Mouse (Mus musculus) heart, embryonic 14.5 days (tissue): ENCODE data around the gene Pdzrn4. TPM values are rescaled to one million over a fixed set of nuclear protein-coding genes. Genes with fewer than 3 reads are reported as not detected.
A peak's percentile ranks its signal among the peaks of the same experiment; 100 is the strongest.

Source experiments
- ATAC-seq: fragments of 200-750 bp; cut with Nextera tagmentation; 2 replicates; pipeline ENCODE4 v1.8.0; 2017; ENCODE audit warnings: low read depth, moderate TSS enrichment; ENCODE audit not compliant: insufficient number of reproducible peaks, insufficient read depth, low FRiP score
- H3K27ac ChIP-seq, 2 experiments: fragments of 200-500 bp in 1 of 2; fragments of 300-500 bp in 1 of 2; sonication (generic) in 1 of 2; replicated peaks in 1 of 2; 2 replicates each; pipeline ENCODE4 v1.5.1; 2012 to 2014; ENCODE audit warnings: low read depth in 2 of 2, low read length in 2 of 2, control low read depth in 1 of 2, mild to moderate bottlenecking in 1 of 2, mixed read lengths in 1 of 2; ENCODE audit not compliant: control insufficient read depth in 1 of 2, insufficient read depth in 1 of 2
- H3K27me3 ChIP-seq: fragments of 300-500 bp; sonication (generic); 2 replicates; pipeline ENCODE4 v1.6.1; 2014; ENCODE audit warnings: mild to moderate bottlenecking, low read length, control low read depth; ENCODE audit not compliant: control insufficient read depth, insufficient read depth
- H3K36me3 ChIP-seq: fragments of 300-500 bp; sonication (generic); 2 replicates; pipeline ENCODE4 v1.6.1; 2014; ENCODE audit warnings: mild to moderate bottlenecking, control low read depth, low read length, mixed read lengths; ENCODE audit not compliant: control insufficient read depth, insufficient read depth
- H3K4me1 ChIP-seq, 2 experiments: fragments of 200-500 bp in 1 of 2; fragments of 300-500 bp in 1 of 2; sonication (generic) in 1 of 2; 2 replicates each; pipeline ENCODE4 v1.6.1; 2012 to 2014; ENCODE audit warnings: low read length in 2 of 2, control low read depth in 1 of 2, mixed read lengths in 1 of 2; ENCODE audit not compliant: control insufficient read depth in 2 of 2, insufficient read depth in 2 of 2
- H3K4me2 ChIP-seq: fragments of 300-500 bp; sonication (generic); 2 replicates; pipeline ENCODE4 v1.6.1; 2014; ENCODE audit warnings: mild to moderate bottlenecking, low read length
- H3K4me3 ChIP-seq, 2 experiments: fragments of 200-500 bp in 1 of 2; fragments of 300-500 bp in 1 of 2; sonication (generic) in 1 of 2; 2 replicates each; pipeline ENCODE4 v1.5.1; 2012 to 2014; ENCODE audit warnings: low read length in 2 of 2, mild to moderate bottlenecking in 2 of 2, control low read depth in 1 of 2, low read depth in 1 of 2, moderate library complexity in 1 of 2; ENCODE audit not compliant: control insufficient read depth in 1 of 2, insufficient read depth in 1 of 2
- H3K9ac ChIP-seq: fragments of 300-500 bp; sonication (generic); 2 replicates; pipeline ENCODE4 v1.6.1; 2014; ENCODE audit warnings: mild to moderate bottlenecking, low read length
- H3K9me3 ChIP-seq: fragments of 300-500 bp; sonication (generic); 2 replicates; pipeline ENCODE4 v1.6.1; 2016; ENCODE audit warnings: low read length, control low read depth; ENCODE audit not compliant: control insufficient read depth
- WGBS: fragments of 180-500 bp; shearing (Covaris S2); extraction: QIAGEN DNeasy Blood & Tissue Kit; methylation state at CpG from one replicate; pipeline ENCODE4 v1.1.7; 2014; 5-methylcytosine and 5-hydroxymethylcytosine counted together
- polyA plus RNA-seq: library from polyadenylated mRNA; unstranded; fragments of >200 nt; fragmentation: Nextera tagmentation; extraction: Ambion mirVana; gene quantifications from 2 replicates; pipeline ENCODE4 v1.2.1, GENCODE M21; 2014

The Pdzrn4 gene
- polyA plus RNA-seq, 1 experiment from 2014 or later = 1.00 TPM

DNA sequence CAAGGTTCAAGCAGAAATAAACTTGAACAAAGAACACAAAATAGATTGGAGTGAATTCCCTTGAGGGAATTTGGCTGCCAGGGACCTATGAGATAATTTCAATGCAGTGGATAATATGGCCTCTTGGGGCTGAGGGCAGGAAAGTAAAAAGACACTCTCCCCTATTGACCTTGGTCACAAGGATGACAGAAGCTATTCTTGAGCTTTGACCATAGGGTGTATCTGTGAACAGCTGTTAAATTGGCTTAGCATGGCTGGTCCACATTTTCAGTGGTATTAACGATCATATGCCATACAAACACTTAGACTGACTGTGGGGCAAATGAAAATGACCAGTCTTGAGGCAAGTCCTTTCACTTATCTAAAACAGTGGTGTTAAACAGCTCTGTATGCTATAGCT is 215.7 kb downstream of the Pdzrn4 start:
- Histone ChIP-seq H3K4me1 (no peaks in the 10 kb centered on the region), H3K4me2 (no peak overlapping the region), H3K36me3 (no peaks in the 10 kb centered on the region), H3K9ac (no peak overlapping the region), H3K27me3 (no peaks in the 10 kb centered on the region), H3K27ac (no peak overlapping the region), H3K4me3 (no peak overlapping the region), H3K9me3 (no peaks in the 10 kb centered on the region)
- WGBS = 84% methylated on average over 1 of the region's 1 CpGs
- ATAC-seq = no peak

DNA sequence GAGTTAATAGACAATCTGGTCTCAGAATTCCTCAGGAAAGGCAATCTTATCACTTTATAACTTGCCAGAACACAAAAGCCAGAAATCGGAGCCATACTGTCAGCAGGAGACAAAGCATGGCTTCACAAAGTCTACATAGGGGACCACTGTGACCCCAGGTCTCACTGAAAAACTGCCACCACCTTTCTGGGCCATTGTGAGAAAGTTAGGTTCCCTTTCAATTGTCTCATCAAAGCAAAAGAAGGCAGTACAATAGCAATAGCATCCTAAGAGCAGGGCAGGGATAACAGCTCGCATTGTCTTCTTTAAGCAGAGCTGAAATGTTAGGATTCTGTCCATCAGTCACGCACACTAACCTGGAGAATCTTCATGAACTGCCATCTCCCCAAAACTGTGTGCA is 216.5 kb downstream of the Pdzrn4 start:
- no peaks in the 10 kb centered on the region for H3K27me3 ChIP-seq
- no peak overlapping the region for H3K4me2 ChIP-seq
- H3K4me3 ChIP-seq = no peak overlapping the region
- H3K27ac ChIP-seq = peak overlapping the region in 1 of 2 experiments; percentile 39; a peak in 1 of 4 replicates
- no peaks in the 10 kb centered on the region for H3K36me3 ChIP-seq
- H3K9me3 ChIP-seq = no peaks in the 10 kb centered on the region
- no peaks in the 10 kb centered on the region for H3K4me1 ChIP-seq
- no peak for ATAC-seq
- 74% methylated on average over 3 of the region's 3 CpGs for WGBS
- H3K9ac ChIP-seq = no peak overlapping the region

DNA sequence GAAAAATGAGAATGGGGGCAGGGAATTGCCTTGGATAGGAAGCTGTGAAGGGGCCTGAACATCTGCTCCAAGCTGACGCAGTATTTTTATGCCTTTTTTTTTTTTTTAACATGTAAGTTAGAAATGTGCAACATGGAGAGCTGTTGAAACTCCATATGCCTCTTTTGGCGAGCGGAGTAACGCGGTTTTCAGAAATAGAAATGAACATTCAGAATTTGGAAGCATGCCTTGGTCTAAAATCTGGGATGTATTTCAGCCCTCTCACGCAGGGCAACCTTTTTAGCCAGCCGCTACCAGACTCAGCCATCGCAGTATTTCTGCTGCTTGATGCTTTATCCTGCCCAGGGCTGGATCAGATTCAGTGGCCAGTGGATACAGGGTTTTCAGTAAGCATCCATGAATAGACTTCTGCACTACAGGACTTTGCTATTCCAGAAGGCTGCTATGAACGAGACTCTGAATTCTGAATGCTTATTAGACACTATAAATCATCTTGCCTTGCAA is 225.1 kb downstream of the Pdzrn4 start:
- H3K4me2 ChIP-seq = no peak overlapping the region

DNA sequence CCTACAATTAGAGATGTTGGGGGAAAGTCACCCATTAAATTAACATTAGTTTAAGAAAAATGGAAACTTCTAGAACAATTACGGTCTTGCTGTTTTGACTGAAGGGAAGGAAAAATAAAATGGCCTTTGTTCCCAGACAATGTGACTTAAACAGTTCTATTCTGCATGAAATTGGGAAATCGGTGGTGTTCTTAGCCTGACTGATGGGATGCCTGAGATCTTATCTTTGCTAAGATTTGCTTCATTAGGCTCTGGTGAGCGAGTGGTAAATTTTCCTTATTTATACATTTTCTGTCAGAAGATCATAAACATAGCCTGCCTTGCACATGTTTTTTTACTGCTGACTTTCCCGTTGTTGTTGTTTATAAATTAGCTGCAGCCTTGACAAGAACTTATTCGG is 225.6 kb downstream of the Pdzrn4 start:
- 84% methylated on average over 5 of the region's 5 CpGs for WGBS
- no peak overlapping the region for H3K9ac ChIP-seq
- H3K27me3 ChIP-seq = no peaks in the 10 kb centered on the region
- no peaks in the 10 kb centered on the region for H3K36me3 ChIP-seq
- H3K4me2 ChIP-seq = no peak overlapping the region
- H3K27ac ChIP-seq = no peak overlapping the region
- no peak overlapping the region for H3K4me3 ChIP-seq
- H3K4me1 ChIP-seq = no peaks in the 10 kb centered on the region
- ATAC-seq = no peak
- H3K9me3 ChIP-seq = no peaks in the 10 kb centered on the region

More for the DNA sequence above, 225.1 kb downstream of the Pdzrn4 start:
- no peaks in the 10 kb centered on the region for H3K36me3 ChIP-seq
- H3K4me3 ChIP-seq = no peak overlapping the region
- ATAC-seq = no peak
- no peak overlapping the region for H3K9ac ChIP-seq
- no peaks in the 10 kb centered on the region for H3K9me3 ChIP-seq
- H3K27ac ChIP-seq = no peak overlapping the region
- H3K4me1 ChIP-seq = no peaks in the 10 kb centered on the region
- WGBS = 89% methylated on average over 9 of the region's 9 CpGs
- no peaks in the 10 kb centered on the region for H3K27me3 ChIP-seq

DNA sequence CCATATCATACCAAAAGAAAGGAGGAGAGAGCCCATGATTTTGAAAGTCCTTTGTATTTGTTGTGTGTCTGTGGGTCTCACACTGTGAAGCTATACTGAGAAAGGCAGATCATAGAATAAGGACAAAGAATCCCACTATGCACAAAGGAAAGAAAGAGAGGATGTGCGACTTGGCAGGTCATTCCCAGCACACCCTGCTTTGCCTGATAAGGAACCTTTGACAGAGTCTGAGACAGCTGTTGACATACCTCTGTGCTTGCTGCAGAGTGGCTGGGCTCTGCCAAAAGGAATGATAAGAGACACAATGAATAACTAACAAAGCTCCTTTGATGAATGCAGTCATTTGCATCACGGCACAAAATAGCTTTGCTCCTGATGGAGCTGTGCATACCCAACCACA is 232.5 kb downstream of the Pdzrn4 start:
- 2% methylated on average over 2 of the region's 2 CpGs for WGBS

DNA sequence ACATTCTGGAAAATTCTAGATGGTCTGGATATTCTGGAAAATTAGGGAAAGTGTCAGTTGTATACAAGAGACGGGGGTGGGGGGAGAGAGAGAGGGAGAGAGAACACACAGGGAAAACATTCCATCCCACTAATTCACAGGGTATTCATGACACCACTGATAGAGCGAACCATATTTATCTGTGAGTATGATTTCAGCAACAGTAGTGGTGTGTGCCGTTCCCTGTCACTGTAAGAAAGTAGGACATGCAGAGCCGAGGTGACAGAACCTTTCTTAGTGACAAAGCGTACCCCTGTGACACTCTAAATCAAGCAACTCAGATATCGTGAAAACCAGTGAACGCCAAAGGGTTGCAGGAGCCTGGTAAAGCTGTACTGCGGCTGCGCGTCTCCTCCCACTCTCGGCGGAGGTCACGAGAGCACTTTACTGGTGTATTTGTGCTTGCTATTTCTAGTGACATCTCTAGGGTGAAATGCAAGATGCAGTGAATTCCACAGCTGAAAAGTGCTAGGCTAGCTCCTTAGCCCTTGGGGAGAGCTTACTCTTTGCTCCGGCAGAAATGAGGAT is 237.4 kb downstream of the Pdzrn4 start:
- WGBS = 33% methylated on average over 14 of the region's 14 CpGs
- Histone ChIP-seq H3K9me3 (no peaks in the 10 kb centered on the region), H3K27me3 (no peaks in the 10 kb centered on the region), H3K4me2 (peak overlapping the region; percentile 58), H3K27ac (peak overlapping the region; percentile 41 to 53; a peak in 2 of 4 replicates), H3K9ac (peak overlapping the region; percentile 54; the same call in 1 of the 2 replicates), H3K36me3 (no peaks in the 10 kb centered on the region), H3K4me1 (peaks cover 3 to 20% of the 10 kb centered on the region in 2 experiments), H3K4me3 (peak overlapping the region; percentile 17 to 28; a peak in 3 of 4 replicates)
- no peak; the same call in none of the 2 replicates for ATAC-seq

More for the DNA sequence above, 232.5 kb downstream of the Pdzrn4 start:
- no peaks in the 10 kb centered on the region for H3K27me3 ChIP-seq
- no peaks in the 10 kb centered on the region for H3K36me3 ChIP-seq
- no peak overlapping the region; a peak in 1 of 4 replicates for H3K27ac ChIP-seq
- peak; percentile 82 for ATAC-seq
- H3K9me3 ChIP-seq = no peaks in the 10 kb centered on the region
- no peak overlapping the region for H3K4me2 ChIP-seq
- H3K4me1 ChIP-seq = peaks cover 3 to 24% of the 10 kb centered on the region in 2 experiments
- H3K4me3 ChIP-seq = no peak overlapping the region
- no peak overlapping the region for H3K9ac ChIP-seq

DNA sequence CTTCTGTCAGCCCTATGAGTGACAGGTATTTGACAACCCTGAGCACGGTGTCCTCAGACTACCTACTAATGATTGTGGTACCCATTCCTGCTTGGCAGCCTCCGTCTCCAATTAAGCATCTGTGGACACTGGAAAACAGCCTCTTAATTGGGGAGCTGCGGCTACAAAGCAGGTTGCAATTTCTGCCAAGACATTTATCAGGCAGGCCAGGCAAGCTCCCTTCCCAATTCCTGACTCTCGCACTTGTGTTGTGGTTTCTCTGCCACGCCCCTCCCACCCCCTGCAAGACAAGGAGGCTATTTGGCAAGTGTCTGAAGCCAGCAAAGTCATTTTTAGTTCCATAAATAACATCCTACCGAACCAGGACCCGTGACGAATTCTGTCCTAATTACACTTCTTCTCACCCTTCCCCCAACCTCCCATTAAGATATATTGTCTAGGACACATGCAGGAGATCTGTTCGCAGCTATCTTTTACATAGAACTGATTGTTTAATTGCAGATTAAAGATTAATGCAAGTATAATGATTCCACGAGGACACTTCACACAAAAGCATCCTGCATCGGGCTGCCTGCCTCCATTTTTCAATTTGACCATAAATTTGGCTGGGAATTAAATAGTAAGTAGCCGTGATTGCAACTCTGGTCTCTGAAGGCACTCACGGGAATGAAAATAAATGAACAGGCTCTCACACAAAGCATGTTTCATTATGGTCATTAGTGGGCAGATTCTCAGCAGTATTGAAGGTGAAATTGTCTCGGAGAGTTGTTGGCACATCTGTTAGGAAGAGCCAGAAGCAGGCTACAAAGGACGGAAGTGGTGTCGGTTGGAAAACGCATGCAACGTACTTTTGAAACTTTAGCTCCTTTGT is 243.8 kb downstream of the Pdzrn4 start:
- no peak for ATAC-seq
- H3K9ac ChIP-seq = no peak overlapping the region
- WGBS = 75% methylated on average over 18 of the region's 18 CpGs
- H3K4me2 ChIP-seq = no peak overlapping the region
- H3K36me3 ChIP-seq = no peaks in the 10 kb centered on the region
- H3K27ac ChIP-seq = no peak overlapping the region
- no peaks in the 10 kb centered on the region for H3K27me3 ChIP-seq
- no peaks in the 10 kb centered on the region for H3K9me3 ChIP-seq
- H3K4me3 ChIP-seq = no peak overlapping the region
- H3K4me1 ChIP-seq = no peaks in the 10 kb centered on the region; a peak in 1 of 4 replicates
